11 mouse cellular contexts compared by ENCODE assay signal in the genomic region with DNA sequence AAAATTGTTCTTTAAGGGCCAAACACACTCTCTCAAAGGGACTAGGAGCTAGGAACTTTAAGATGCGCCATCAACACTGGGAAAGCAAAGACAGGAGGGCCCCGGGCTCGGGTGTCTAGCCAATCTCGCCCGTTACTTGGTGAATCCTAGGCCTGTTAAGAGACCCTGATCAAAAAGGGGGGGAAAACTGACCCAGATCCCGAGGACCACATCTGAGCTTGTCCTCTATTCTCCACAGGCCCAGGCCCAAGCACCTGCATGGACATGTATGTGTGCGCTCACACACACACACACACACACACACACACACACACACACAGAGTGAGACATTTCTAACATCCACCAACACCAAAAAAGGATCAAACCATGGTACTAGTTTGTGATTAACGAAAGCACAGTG. TPM values are rescaled to one million over a fixed set of nuclear protein-coding genes. Genes with fewer than 3 reads are reported as not detected.
DNase-seq lines count a peak whose midpoint lies in the region; ATAC-seq and TF ChIP-seq lines count a peak whose summit lies in the region.
"Had no signal": no experiment of that assay in that cellular context is flagged by ENCODE, and none has a peak within 500 bp of the region (broad histone marks: within the 10 kb centered on the region; RNA-seq: fewer than 3 reads in every experiment).

No protein-coding gene starts in this region.

- no peaks in the 10 kb centered on the region for H3K27me3 ChIP-seq in megakaryocyte, embryonic 14.5 days (replicated peaks)
- no peaks in the 10 kb centered on the region for H3K27me3 ChIP-seq in intestine, embryonic 14.5 days (replicated peaks; ENCODE audit: control insufficient read depth, insufficient read depth, low read length)
- no peaks in the 10 kb centered on the region for H3K27me3 ChIP-seq in neural tube, embryonic 13.5 days

- no peak for TF ChIP-seq CTCF in embryonic fibroblast, embryonic 13.5 days (IDR thresholded peaks at IDR 0.05; ENCODE audit: borderline replicate concordance, insufficient read depth, low read length)

- H3K4me1 ChIP-seq in megakaryocyte, embryonic 14.5 days, result peaks cover 51% of the 10 kb centered on the region
- H3K4me1 ChIP-seq in embryonic fibroblast, embryonic 13.5 days (ENCODE audit: control insufficient read depth, insufficient read depth, low read length), result no peaks in the 10 kb centered on the region
- peaks cover 26% of the 10 kb centered on the region for H3K4me1 ChIP-seq in intestine, embryonic 14.5 days (replicated peaks; ENCODE audit: control insufficient read depth, insufficient read depth, low read length)
- peaks cover 10% of the 10 kb centered on the region for H3K4me1 ChIP-seq in neural tube, embryonic 13.5 days (replicated peaks)

- H3K4me2 ChIP-seq in intestine, embryonic 14.5 days (ENCODE audit: low read length), result peak overlapping the region; percentile 68
- H3K4me2 ChIP-seq in neural tube, embryonic 13.5 days, result peak overlapping the region; percentile 99

- H3K4me3 ChIP-seq in megakaryocyte, embryonic 14.5 days (replicated peaks), result peak overlapping the region; percentile 73
- H3K4me3 ChIP-seq in embryonic fibroblast, embryonic 13.5 days (ENCODE audit: insufficient read depth, low read length), result peak overlapping the region; percentile 16; the same call in 1 of the 2 replicates
- H3K4me3 ChIP-seq in intestine, embryonic 14.5 days (ENCODE audit: low read depth, low read length), result no peak overlapping the region
- peak overlapping the region; percentile 83; the same call in 1 of the 2 replicates for H3K4me3 ChIP-seq in neural tube, embryonic 13.5 days

- WGBS in intestine, embryonic 14.5 days, result 80% methylated on average over 8 of the region's 8 CpGs
- whole genome bisulfite sequencing in neural tube, embryonic 13.5 days, result 77% methylated on average over 8 of the region's 8 CpGs

- H3K9me3 ChIP-seq in megakaryocyte, embryonic 14.5 days, result no peaks in the 10 kb centered on the region
- H3K9me3 ChIP-seq in intestine, embryonic 14.5 days (ENCODE audit: control insufficient read depth, low read length), result no peaks in the 10 kb centered on the region
- H3K9me3 ChIP-seq in neural tube, embryonic 13.5 days, result no peaks in the 10 kb centered on the region

- H3K9ac ChIP-seq in intestine, embryonic 14.5 days (ENCODE audit: low read length), result no peak overlapping the region
- 0 out of 2 replicates have a peak overlapping the region, but pooled peaks have one; percentile 13 for H3K9ac ChIP-seq in neural tube, embryonic 13.5 days

- H3K36me3 ChIP-seq in megakaryocyte, embryonic 14.5 days (replicated peaks; ENCODE audit: low read length), result peaks cover 31% of the 10 kb centered on the region
- H3K36me3 ChIP-seq in intestine, embryonic 14.5 days (ENCODE audit: control insufficient read depth, insufficient read depth, low read length), result peaks cover 25% of the 10 kb centered on the region
- no peaks in the 10 kb centered on the region for H3K36me3 ChIP-seq in neural tube, embryonic 13.5 days

- ATAC-seq in megakaryocyte, adult 5-6 weeks (ENCODE audit: poor library complexity, severe bottlenecking), result no peak
- ATAC-seq in intestine, embryonic 14.5 days (replicated peaks; ENCODE audit: low FRiP score, low TSS enrichment, low read depth), result no peak
- ATAC-seq in neural tube, embryonic 13.5 days (ENCODE audit: low read depth), result no peak
- no peak for ATAC-seq in monocyte, adult 5-6 weeks (replicated peaks; ENCODE audit: insufficient number of reproducible peaks, low FRiP score, low TSS enrichment, poor library complexity, severe bottlenecking)

- H3K27ac ChIP-seq in embryonic fibroblast, embryonic 13.5 days (ENCODE audit: insufficient read depth, low read length), result no peak overlapping the region
- no peak overlapping the region for H3K27ac ChIP-seq in intestine, embryonic 14.5 days (ENCODE audit: low read depth)
- H3K27ac ChIP-seq in neural tube, embryonic 13.5 days (replicated peaks), result no peak overlapping the region

- DNase-seq in intestine, embryonic 14.5 days (ENCODE audit: low spot score), result no peak
- DNase-seq in spleen, adult 12 weeks (ENCODE audit: low spot score), result no peak
- no peak for DNase-seq in cerebellum, postnatal 10 days
- DNase-seq: kidney, adult 8-10 months; lung, postnatal 36 days; right cerebral cortex, postnatal 4 days had no signal

- no peak for TF ChIP-seq POLR2A in embryonic fibroblast, embryonic 13.5 days (IDR thresholded peaks at IDR 0.05; ENCODE audit: low read depth, low read length)

RNA-seq across cellular contexts. Expression of a gene that starts 2.8 kb away (rescaled TPM):
- polyA plus RNA-seq in megakaryocyte, embryonic 14.5 days (2012; ENCODE audit: insufficient read depth, low replicate concordance), result 2.3 and 2.9 TPM in 2 replicates
- total RNA-seq in megakaryocyte, adult 5-6 weeks (2015), result 558 and 564 TPM in 2 replicates
- total RNA-seq in megakaryocyte, adult 5-6 weeks (2017), result 458 and 547 TPM in 2 replicates
- 76.0 and 120 TPM in 2 replicates for polyA plus RNA-seq in embryonic fibroblast, embryonic 13.5 days (2011; ENCODE audit: insufficient read length, low read depth, missing spikeins)
- polyA plus RNA-seq in intestine, embryonic 14.5 days (2014; fragmentation: Nextera tagmentation; extraction: Ambion mirVana), result 55.7 and 56.3 TPM in 2 replicates
- polyA plus RNA-seq in neural tube, embryonic 13.5 days (2015; fragmentation: Nextera tagmentation; extraction: Ambion mirVana), result 5.9 and 8.8 TPM in 2 replicates
- 2.9 to 12.3 TPM (median 3.7 TPM) in 3 replicates for total RNA-seq in monocyte, adult 5-6 weeks (2017)
